Mouse (Mus musculus) forebrain, embryonic 12.5 days (tissue): Measurements from ENCODE around the gene Map1lc3a. TPM values are rescaled to one million over a fixed set of nuclear protein-coding genes. Genes with fewer than 3 reads are reported as not detected.
A peak's percentile ranks its signal among the peaks of the same experiment; 100 is the strongest.

Experiments used
- ATAC-seq: fragments of 200-750 bp; cut with Nextera tagmentation; 2 replicates; pipeline ENCODE4 v1.8.0; 2017; ENCODE audit warnings: moderate TSS enrichment; ENCODE audit not compliant: low FRiP score
- H3K27ac ChIP-seq: fragments of 300-500 bp; sonication (generic); 2 replicates; pipeline ENCODE4 v1.5.1; 2016; ENCODE audit warnings: mild to moderate bottlenecking
- H3K27me3 ChIP-seq: fragments of 300-500 bp; sonication (generic); 2 replicates; pipeline ENCODE4 v1.6.1; 2016; ENCODE audit warnings: mild to moderate bottlenecking
- H3K36me3 ChIP-seq: fragments of 300-500 bp; sonication (generic); replicated peaks from 2 replicates; pipeline ENCODE4 v1.6.1; 2016; ENCODE audit warnings: mild to moderate bottlenecking
- H3K4me1 ChIP-seq: fragments of 300-500 bp; sonication (generic); 2 replicates; pipeline ENCODE4 v1.6.1; 2016
- H3K4me2 ChIP-seq: fragments of 300-500 bp; sonication (generic); 2 replicates; pipeline ENCODE4 v1.6.1; 2016; ENCODE audit warnings: mild to moderate bottlenecking, moderate library complexity
- H3K4me3 ChIP-seq: fragments of 300-500 bp; sonication (generic); replicated peaks from 2 replicates; pipeline ENCODE4 v1.5.1; 2016; ENCODE audit warnings: mild to moderate bottlenecking
- H3K9ac ChIP-seq: fragments of 300-500 bp; sonication (generic); 2 replicates; pipeline ENCODE4 v1.6.1; 2016; ENCODE audit warnings: mild to moderate bottlenecking
- H3K9me3 ChIP-seq: fragments of 300-500 bp; sonication (generic); 2 replicates; pipeline ENCODE4 v1.6.1; 2016
- WGBS: fragments of 180-500 bp; shearing (Covaris S2); methylation state at CpG from one replicate; pipeline ENCODE4 v1.1.7; 2016; 5-methylcytosine and 5-hydroxymethylcytosine counted together
- polyA plus RNA-seq: library from polyadenylated mRNA; unstranded; fragments of >200 nt; fragmentation: Nextera tagmentation; extraction: Ambion mirVana; gene quantifications from 2 replicates; pipeline ENCODE4 v1.2.1, GENCODE M21; 2016

Gene Map1lc3a
- polyA plus RNA-seq: 140 and 158 TPM in 2 replicates

- Histone ChIP-seq H3K4me1 (peaks cover 11% of the 10 kb centered on the region), H3K4me2 (peak within 1 kb of the TSS; percentile 73), H3K27me3 (no peaks in the 10 kb centered on the region), H3K36me3 (peaks cover 21% of the 10 kb centered on the region), H3K9me3 (no peaks in the 10 kb centered on the region), H3K9ac (peak within 1 kb of the TSS; percentile 81), H3K4me3 (peak within 1 kb of the TSS; percentile 77), H3K27ac (peak within 1 kb of the TSS; percentile 74)
- under 1% methylated on average over 47 of the region's 47 CpGs for WGBS
- peak; percentile 94 for ATAC-seq
Observed at GRCm38 (mm10) chr2:155276195-155276594, at the start of gene Map1lc3a. Map1lc3a (plus strand) TSS chr2:155276297.

- peak overlapping the region; percentile 89 for H3K4me3 ChIP-seq
- no peaks in the 10 kb centered on the region for H3K27me3 ChIP-seq
- no peaks in the 10 kb centered on the region for H3K36me3 ChIP-seq
- H3K27ac ChIP-seq: peak overlapping the region; percentile 85
- peak overlapping the region; percentile 89 for H3K4me2 ChIP-seq
- peak; percentile 91 for ATAC-seq
- H3K9ac ChIP-seq: peak overlapping the region; percentile 90
- WGBS: 4% methylated on average over 13 of the region's 13 CpGs
- no peaks in the 10 kb centered on the region for H3K9me3 ChIP-seq
- H3K4me1 ChIP-seq: peaks cover 15% of the 10 kb centered on the region
Observed at GRCm38 (mm10) chr2:155235746-155236361, 40.2 kb upstream of the Map1lc3a start.

GRCm38 (mm10) chr2:155236362-155236992, 39.6 kb upstream of the Map1lc3a start, which contains the start of gene Dynlrb1:
Dynlrb1 (plus strand) TSS chr2:155236533.
- peak; percentile 99 for ATAC-seq
- Histone ChIP-seq H3K4me3 (peak within 1 kb of the TSS; percentile 89), H3K9ac (peak within 1 kb of the TSS; percentile 90), H3K27me3 (no peaks in the 10 kb centered on the region), H3K27ac (peak within 1 kb of the TSS; percentile 85), H3K36me3 (no peaks in the 10 kb centered on the region), H3K4me1 (peaks cover 15% of the 10 kb centered on the region), H3K4me2 (peak within 1 kb of the TSS; percentile 89), H3K9me3 (no peaks in the 10 kb centered on the region)
- WGBS: under 1% methylated on average over 50 of the region's 50 CpGs

GRCm38 (mm10) chr2:155237276-155237675, 38.8 kb upstream of the Map1lc3a start:
- Histone ChIP-seq H3K9me3 (no peaks in the 10 kb centered on the region), H3K27me3 (no peaks in the 10 kb centered on the region), H3K4me1 (peaks cover 15% of the 10 kb centered on the region), H3K4me3 (peak overlapping the region; percentile 89), H3K9ac (peak overlapping the region; percentile 90), H3K36me3 (peaks cover 1% of the 10 kb centered on the region; the same call in 1 of the 2 replicates), H3K4me2 (peak overlapping the region; percentile 89), H3K27ac (no peak overlapping the region)
- WGBS: 28% methylated on average over 4 of the region's 4 CpGs
- no peak for ATAC-seq

GRCm38 (mm10) chr2:155240915-155241314, 35.2 kb upstream of the Map1lc3a start:
- peaks cover 38% of the 10 kb centered on the region for H3K36me3 ChIP-seq
- ATAC-seq: no peak
- 79% methylated on average over 4 of the region's 4 CpGs for WGBS
- no peak overlapping the region for H3K9ac ChIP-seq
- H3K4me2 ChIP-seq: no peak overlapping the region
- H3K4me1 ChIP-seq: peaks cover 12% of the 10 kb centered on the region
- no peak overlapping the region for H3K4me3 ChIP-seq
- H3K27me3 ChIP-seq: no peaks in the 10 kb centered on the region
- no peaks in the 10 kb centered on the region for H3K9me3 ChIP-seq
- no peak overlapping the region for H3K27ac ChIP-seq

- Histone ChIP-seq H3K27ac (no peak overlapping the region), H3K9me3 (no peaks in the 10 kb centered on the region), H3K36me3 (peaks cover 49% of the 10 kb centered on the region), H3K9ac (no peak overlapping the region), H3K4me2 (no peak overlapping the region), H3K4me1 (peaks cover 9% of the 10 kb centered on the region), H3K4me3 (no peak overlapping the region), H3K27me3 (no peaks in the 10 kb centered on the region)
- WGBS: 93% methylated on average over 7 of the region's 7 CpGs
- no peak for ATAC-seq
Observed at GRCm38 (mm10) chr2:155242296-155242855, 33.7 kb upstream of the Map1lc3a start.

GRCm38 (mm10) chr2:155246231-155246630, 29.9 kb upstream of the Map1lc3a start:
- no peak overlapping the region for H3K4me2 ChIP-seq
- peaks cover 87% of the 10 kb centered on the region for H3K36me3 ChIP-seq
- H3K9me3 ChIP-seq: no peaks in the 10 kb centered on the region
- H3K4me3 ChIP-seq: no peak overlapping the region
- H3K27me3 ChIP-seq: no peaks in the 10 kb centered on the region
- ATAC-seq: no peak
- WGBS: 96% methylated on average over 4 of the region's 4 CpGs
- H3K4me1 ChIP-seq: no peaks in the 10 kb centered on the region
- H3K9ac ChIP-seq: no peak overlapping the region
- H3K27ac ChIP-seq: no peak overlapping the region

- ATAC-seq: no peak
- Histone ChIP-seq H3K27me3 (no peaks in the 10 kb centered on the region), H3K9me3 (no peaks in the 10 kb centered on the region), H3K4me1 (no peaks in the 10 kb centered on the region), H3K27ac (no peak overlapping the region), H3K4me2 (no peak overlapping the region), H3K36me3 (peaks cover 83% of the 10 kb centered on the region), H3K4me3 (no peak overlapping the region), H3K9ac (no peak overlapping the region)
- WGBS: 96% methylated on average over 1 of the region's 1 CpGs
Observed at GRCm38 (mm10) chr2:155248206-155248605, 27.9 kb upstream of the Map1lc3a start.

GRCm38 (mm10) chr2:155248718-155249117, 27.4 kb upstream of the Map1lc3a start:
- H3K9me3 ChIP-seq: no peaks in the 10 kb centered on the region
- H3K4me2 ChIP-seq: no peak overlapping the region
- no peaks in the 10 kb centered on the region for H3K27me3 ChIP-seq
- no peaks in the 10 kb centered on the region for H3K4me1 ChIP-seq
- no peak overlapping the region for H3K27ac ChIP-seq
- H3K4me3 ChIP-seq: no peak overlapping the region
- WGBS: 88% methylated on average over 2 of the region's 2 CpGs
- peaks cover 78% of the 10 kb centered on the region for H3K36me3 ChIP-seq
- no peak for ATAC-seq
- H3K9ac ChIP-seq: no peak overlapping the region

GRCm38 (mm10) chr2:155249588-155249987, 26.5 kb upstream of the Map1lc3a start:
- Histone ChIP-seq H3K4me1 (no peaks in the 10 kb centered on the region), H3K27ac (no peak overlapping the region), H3K27me3 (no peaks in the 10 kb centered on the region), H3K9ac (no peak overlapping the region), H3K4me3 (no peak overlapping the region), H3K9me3 (no peaks in the 10 kb centered on the region), H3K36me3 (peaks cover 70% of the 10 kb centered on the region), H3K4me2 (no peak overlapping the region)
- WGBS: 96% methylated on average over 5 of the region's 5 CpGs
- ATAC-seq: no peak

- Histone ChIP-seq H3K36me3 (no peaks in the 10 kb centered on the region), H3K27me3 (no peaks in the 10 kb centered on the region), H3K4me3 (no peak overlapping the region), H3K4me1 (no peaks in the 10 kb centered on the region), H3K4me2 (no peak overlapping the region), H3K27ac (no peak overlapping the region), H3K9me3 (no peaks in the 10 kb centered on the region), H3K9ac (no peak overlapping the region)
- 90% methylated on average over 6 of the region's 6 CpGs for WGBS
- no peak for ATAC-seq
Observed at GRCm38 (mm10) chr2:155265526-155265925, 10.6 kb upstream of the Map1lc3a start.

GRCm38 (mm10) chr2:155266896-155267295, 9.2 kb upstream of the Map1lc3a start:
- no peak overlapping the region for H3K9ac ChIP-seq
- H3K36me3 ChIP-seq: no peaks in the 10 kb centered on the region
- no peaks in the 10 kb centered on the region for H3K27me3 ChIP-seq
- ATAC-seq: no peak
- WGBS: 87% methylated on average over 5 of the region's 5 CpGs
- no peak overlapping the region for H3K27ac ChIP-seq
- H3K4me3 ChIP-seq: no peak overlapping the region
- H3K4me2 ChIP-seq: no peak overlapping the region
- no peaks in the 10 kb centered on the region for H3K9me3 ChIP-seq
- no peaks in the 10 kb centered on the region for H3K4me1 ChIP-seq
